Mouse (Mus musculus) thymus, postnatal 0 days (tissue): ENCODE data around the gene Cd151. TPM values are rescaled to one million over a fixed set of nuclear protein-coding genes. Genes with fewer than 3 reads are reported as not detected.

Experiments used
- DNase-seq: peaks from one replicate; pipeline ENCODE4 v3.0.0-alpha.2; 2015; ENCODE audit warnings: low spot score
- polyA plus RNA-seq: library from polyadenylated mRNA; unstranded; fragments of >200 nt; fragmentation: Nextera tagmentation; extraction: Ambion mirVana; gene quantifications from 2 replicates; pipeline ENCODE4 v1.2.1, GENCODE M21; 2015

Cd151 gene
- polyA plus RNA-seq, 1 experiment from 2014 or later: 11.7 TPM

DNA sequence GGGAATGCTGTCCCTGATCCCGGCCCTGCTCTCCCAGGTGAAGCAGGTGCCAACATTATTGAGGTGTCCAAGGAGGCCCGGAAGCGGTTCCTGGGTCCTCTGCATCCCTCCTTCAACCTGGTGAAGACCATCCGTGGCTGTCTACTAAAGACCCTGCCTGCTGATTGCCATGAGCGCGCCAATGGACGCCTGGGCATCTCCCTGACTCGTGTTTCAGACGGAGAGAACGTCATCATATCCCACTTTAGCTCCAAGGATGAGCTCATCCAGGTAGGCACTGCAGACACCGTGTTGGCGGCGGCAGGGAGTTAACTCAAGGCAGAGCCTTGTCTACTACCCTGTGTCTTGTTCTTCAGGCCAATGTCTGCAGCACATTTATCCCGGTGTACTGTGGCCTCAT lies 10.0 kb upstream of the Cd151 start:
- no peak for DNase-seq

DNA sequence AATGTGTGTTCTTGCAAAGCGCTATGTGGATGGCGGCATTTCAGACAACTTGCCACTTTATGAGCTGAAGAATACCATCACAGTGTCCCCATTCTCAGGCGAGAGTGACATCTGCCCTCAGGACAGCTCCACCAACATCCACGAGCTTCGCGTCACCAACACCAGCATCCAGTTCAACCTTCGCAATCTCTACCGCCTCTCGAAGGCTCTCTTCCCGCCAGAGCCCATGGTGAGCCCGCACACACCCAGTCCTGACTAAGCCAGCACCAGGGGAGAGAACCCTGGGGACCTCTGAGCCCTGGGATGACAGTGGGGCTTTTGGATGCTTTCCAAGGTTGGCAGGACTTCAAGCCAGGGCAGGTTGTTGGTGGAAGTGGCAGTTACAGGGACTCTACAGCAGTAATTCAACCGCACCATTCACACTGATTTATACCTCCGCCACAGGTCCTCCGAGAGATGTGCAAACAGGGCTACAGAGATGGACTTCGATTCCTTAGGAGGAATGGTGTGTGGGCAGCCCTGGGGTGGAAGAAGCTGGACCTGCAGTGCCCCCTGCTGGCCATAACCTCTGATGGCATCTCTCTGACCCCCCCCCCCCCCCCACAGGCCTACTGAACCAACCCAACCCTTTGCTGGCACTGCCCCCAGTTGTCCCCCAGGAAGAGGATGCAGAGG lies 9.1 kb upstream of the Cd151 start:
- DNase-seq: peak; percentile 40

DNA sequence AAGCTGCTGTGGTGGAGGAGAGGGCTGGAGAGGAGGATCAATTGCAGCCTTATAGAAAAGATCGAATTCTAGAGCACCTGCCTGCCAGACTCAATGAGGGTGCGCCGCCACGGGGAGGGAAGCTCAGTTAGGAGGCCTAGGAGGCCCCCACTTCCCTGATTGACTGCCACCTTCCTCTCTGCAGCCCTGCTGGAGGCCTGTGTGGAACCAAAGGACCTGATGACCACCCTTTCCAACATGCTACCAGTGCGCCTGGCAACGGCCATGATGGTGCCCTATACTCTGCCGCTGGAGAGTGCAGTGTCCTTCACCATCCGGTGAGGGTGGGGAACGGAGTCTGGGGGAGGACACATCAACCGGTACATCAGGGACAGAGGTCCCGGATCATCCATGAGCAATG lies 8.5 kb upstream of the Cd151 start:
- DNase-seq: no peak

DNA sequence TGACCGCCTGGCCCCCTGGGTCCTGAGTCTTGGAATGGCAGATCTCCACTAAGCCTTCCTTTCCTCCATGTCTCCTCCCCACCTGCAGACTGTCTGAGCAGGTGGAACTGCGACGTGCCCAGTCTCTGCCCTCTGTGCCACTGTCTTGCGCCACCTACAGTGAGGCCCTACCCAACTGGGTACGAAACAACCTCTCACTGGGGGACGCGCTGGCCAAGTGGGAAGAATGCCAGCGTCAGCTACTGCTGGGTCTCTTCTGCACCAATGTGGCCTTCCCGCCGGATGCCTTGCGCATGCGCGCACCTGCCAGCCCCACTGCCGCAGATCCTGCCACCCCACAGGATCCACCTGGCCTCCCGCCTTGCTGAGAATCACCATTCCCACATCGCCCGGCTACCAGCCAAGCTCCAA lies 7.9 kb upstream of the Cd151 start:
- no peak for DNase-seq

DNA sequence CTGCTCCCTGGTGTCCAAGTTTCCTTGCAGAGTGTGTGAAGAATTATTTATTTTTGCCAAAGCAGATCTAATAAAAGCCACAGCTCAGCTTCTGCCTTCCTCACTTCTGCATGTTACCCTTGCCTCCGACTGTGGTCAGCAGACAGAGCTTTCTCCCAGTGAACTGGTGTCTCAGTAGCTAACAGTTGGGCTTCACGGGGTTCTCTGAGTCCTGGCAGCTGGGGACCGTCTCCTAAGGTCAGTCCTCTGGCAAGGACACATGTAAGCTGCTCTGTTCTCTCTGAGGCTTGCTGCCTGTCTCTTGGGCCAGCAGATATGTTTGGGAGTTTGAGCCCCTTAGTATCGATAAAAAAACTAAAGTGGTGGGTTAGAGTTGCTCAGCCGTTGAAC lies 7.2 kb upstream of the Cd151 start:
- DNase-seq: no peak

DNA sequence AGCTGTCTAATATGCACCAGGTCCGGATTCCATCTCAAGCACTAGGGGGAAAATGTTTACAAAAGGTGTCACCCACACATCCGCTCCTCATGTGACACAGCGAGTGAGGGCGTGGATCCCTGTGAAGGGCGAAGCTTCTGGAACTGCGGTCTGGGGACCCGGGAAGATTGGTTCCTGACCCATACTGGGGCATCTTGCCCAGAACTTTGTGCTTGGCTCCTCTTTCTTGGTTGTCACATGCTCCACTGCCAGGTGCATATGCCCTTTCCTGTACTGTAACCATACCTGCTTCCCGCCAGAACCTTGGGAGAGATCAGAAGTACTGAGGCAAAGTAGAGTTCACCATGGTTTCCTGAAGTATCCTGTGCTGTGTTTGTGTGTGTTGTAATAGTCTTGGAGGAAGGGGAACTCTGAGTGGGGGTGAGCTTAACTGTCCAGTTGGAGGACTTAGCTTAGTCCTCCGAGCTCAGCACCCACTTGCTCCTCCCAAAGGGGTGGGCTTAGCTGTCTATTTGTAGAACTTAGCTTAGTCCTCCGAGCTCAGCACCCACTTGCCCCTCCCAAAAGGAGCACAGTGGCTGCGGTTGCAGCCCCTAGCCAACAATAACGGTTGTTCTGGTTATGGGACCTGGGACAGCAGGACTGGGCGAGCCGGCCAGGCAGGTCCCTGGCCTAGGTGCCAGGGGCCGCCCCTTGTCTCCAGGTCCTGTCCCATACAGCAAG lies 6.6 kb upstream of the Cd151 start, which contains the start of gene Cracr2b:
Gene Cracr2b (plus strand): TSS at position 704 of the 723 bp plus-strand sequence.
- no peak for DNase-seq

DNA sequence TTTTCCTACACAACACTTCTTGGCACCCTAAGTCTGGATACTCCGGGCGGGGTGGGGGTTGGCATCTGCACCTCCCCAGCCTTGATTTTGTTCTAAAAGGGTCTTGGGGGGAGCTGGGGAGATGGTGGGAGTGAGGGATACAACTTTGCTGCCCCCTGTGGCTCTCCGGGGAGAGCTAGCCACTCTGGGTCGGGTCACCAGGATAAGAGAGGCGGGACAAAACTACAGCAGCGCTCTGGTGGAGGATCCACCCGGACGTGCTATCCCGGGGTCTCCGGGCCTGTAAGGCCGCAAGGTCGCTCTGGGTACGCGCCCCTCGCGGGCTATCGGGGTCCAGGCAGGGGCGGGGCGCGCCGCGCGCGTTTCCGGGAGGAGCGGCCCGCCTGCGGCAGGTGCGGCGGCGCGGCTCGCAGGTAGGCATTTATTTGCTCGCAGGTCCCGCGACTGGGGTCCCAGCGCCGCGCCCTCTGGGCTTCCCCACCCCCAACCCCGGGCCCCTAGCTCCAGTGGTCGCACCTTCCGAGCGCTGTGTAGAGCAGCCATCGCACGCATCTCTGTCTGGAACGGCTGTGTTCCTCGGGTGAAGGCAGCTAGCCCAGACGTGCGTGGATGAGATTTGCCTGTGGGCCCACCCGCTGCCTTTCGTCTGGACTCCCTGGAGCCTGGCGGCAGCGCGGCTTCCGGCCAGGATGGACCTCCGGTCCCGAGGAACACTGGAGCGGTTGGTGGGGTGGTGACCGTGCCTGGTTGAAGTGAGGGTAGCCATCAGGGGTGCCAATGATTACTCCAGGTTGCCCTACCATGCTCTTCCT lies 5.5 kb upstream of the Cd151 start:
- peak; percentile 18 for DNase-seq

DNA sequence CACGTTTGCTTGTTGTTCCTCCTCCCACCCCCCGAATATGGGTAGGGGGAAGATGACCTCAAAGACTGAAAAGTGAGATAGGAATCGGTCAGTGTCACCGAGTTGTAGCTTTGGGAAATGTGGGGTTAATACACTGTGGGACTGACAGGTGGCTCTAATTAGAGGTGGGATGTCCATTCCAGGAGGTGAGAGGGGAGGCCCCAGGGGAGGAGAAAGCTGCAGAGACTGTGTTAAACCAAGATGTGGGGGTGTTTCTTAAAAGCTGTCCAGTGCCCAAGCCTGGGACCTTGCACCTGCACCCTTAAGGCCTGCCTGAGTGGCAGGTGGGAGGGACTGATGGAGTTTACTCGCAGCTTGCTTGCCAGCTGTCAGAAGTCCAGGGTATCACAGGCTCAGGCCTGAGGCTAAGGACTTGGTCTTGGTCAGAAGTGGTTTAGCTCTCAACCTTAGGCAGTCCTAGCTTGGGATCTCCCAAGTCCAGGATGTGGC lies 4.8 kb upstream of the Cd151 start:
- no peak for DNase-seq

DNA sequence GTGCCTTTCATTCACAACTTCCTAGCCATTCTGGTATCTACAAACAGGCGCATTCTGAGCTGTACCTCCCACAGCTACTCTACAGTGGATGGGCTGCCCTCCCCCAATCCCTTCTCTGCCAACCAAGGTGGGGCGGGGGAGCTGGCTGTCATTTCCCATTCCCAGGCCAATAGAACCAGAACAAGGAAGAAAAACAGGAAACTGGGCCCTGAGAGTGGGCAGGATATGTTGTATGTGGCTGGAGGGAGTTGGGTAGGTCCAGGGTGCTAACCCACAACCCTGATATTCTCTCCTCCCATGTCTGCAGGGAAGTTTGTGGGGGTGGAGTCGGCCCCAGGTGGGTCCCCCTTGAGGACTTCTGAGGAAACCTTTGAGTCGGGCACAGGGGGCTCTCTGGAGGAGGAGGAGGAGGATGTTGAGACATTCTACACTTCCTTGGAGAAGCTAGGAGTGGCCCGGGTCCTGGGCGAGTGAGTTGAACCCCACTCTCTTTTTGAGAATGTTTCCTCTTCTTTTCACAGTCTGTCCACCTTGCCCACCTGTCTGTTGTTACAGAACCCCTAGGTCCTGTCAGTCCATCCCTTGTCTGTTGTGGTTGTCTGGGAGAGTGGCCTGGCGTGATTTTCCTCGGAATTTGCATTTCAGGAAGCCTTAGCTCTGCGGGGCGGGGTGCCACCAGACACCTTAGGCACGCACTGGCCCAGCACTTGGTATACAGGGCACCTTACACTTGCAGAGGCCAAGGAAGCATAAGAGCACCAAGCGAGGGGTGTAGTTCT lies 3.2 kb upstream of the Cd151 start:
- DNase-seq: no peak

DNA sequence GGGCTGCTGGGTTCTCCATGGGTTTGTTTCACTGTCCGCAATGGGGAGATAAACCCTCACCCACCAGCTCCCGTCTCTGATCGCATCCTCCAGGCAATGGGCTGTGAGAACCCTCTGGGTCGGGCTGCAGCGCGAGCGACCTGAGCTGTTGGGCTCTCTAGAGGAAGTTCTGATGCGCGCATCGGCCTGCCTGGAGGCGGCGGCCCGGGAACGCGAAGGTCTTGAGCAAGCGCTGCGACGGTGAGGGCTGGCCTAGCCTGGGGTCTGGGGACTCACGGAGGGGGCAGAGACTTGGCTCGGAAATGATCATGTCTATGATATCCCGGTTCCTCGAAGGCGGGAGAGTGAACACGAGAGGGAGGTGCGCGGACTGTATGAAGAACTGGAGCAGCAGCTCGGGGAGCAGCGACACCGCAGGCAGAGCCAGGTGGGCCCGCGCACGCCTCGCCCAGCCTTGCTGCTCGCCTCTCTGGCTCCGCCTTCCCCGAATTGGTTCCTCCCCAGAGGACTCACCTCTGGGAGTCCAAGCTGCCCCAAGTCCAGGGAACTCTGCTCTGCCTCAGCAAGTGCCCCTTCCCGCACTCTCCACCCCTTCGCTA lies 2.5 kb upstream of the Cd151 start:
- DNase-seq: no peak

DNA sequence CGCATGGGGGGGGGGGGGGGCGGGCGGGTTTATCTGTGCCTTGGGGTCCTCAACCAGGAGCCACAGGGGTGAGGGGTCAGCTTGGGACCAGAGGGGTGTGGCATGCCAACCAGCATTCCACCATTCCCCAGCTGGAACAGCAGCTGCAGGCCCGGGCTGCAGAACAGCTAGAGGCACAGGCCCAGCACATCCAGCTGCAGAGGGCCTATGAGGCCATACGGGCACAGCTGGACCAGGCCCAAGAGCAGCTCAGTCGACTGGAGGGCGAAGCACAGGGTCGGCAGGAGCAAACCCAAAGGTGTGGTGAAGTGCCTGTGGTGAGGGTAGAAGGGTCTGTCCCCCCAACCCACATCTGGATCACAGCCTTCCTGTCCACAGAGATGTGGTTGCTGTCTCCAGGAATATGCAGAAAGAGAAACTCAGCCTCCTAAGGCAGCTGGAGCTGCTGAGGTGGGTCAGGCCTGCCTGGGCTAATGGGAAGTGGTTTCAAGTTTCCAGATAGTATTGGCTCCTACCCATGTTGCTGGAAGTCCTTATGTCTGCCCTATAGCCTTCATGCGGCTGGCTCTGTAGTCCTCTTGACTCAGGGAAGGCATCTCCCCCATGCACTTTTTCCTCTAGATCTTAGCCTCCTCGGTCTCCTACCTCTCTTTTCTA lies 1.7 kb upstream of the Cd151 start:
- no peak for DNase-seq

DNA sequence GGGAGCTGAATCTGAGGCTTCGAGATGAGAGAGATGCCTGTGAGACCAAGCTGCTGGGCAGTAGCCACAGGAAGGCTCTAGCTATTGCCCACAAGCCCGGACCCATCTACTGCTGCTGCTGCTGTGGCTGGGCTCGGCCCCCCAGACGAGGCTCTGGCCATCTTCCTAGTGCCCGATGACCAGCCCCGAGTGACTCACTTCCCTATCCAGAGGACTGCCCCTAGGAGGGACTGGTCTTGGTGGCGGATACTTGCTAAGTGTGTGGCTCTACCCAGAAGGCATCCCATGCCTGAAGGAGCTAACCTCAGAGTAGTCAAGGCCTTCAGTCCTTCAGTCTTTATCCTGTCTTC lies 1.2 kb upstream of the Cd151 start:
- no peak for DNase-seq

DNA sequence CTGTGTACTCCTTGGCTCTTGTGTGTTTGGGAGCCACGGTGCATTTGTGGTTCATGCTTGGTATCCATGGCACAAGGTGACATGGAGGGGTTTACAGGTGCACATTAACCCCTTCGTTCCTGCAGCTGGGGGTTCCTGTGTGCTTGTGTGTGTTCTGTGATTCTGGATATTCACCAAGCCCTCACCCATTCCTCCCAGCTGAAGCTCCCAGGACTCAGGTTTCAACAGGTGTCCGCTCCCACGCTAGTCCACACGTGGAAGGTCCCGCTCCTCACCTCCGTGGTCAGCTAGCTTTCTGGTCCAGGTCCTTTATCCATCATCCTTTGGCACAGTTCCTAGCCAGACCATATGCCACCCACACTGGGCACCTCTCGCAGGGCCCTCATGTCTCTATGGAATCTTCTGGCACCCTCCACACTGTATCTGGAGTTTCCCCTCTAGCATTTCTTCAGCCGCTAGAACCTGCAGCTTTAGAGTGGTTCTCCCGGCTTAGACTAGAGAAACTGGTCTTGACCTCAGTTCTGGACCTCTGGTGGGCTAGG lies 514 bp upstream of the Cd151 start:
- DNase-seq: no peak

DNA sequence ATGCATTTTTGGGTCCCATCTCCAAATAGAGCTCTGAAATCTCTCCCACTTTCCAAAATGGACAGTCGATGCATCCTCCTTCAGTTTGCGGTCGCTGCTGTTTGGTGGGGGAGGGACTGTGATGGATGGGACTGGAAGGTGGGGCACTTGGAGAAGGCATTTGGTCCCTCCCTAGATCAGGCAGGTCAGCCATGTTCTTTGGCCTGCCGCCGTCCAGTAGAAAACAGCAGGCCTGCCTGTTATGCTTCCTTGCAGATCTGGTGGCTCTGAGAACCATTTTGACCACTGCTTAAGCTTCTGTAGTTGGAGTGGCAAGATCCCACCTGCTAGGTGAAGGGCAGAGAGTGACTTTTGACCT lies 951 bp downstream of the Cd151 start:
- DNase-seq: no peak

DNA sequence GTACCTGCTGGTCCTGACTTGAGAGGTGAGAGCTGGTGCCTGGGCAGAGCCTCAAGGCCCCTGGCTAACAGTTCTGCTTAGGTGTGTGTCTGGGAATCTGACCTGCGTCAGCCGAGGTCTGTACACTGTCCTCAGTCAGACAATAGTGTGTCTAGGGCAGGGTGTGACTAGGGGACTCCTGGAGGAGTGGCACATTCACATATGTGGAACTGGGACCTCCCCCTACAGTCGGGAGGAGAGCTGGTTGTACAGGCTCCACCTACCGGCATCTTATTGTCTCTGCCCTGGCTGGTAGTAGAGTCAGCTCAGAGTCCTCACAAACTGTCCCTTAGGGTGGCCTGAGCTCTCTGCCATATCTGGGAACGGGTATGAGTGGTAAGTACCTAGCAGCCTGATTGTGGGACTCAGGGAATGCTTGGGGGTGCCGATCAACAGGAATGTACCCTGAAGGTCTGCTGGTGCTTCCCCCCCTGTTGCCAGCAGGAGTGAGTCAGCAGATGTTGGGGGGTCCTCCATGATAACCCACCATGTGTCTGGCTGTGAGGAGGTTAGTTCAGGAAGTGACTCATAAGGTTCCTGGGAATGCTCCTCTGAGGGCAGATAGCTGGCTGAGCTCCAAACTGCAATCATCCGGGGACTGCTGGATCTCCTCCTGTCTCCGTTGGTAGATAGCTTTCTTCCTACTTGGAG lies 1.5 kb downstream of the Cd151 start:
- peak; percentile 68 for DNase-seq

DNA sequence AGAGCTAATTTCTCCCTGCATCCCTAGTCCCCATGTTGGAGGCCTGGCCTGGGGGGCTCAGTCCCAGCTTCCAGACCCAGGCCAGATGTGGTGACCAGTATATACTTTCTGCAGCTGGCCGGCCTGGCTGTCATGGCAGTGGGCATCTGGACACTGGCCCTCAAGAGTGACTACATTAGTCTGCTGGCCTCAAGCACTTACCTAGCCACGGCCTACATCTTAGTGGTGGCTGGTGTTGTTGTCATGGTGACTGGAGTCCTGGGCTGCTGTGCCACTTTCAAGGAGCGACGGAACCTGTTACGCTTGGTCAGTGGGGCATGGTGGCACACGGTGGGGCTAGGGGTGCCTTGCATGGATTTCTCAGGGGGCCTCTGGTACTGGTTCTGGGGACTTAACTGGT lies 2.2 kb downstream of the Cd151 start:
- DNase-seq: no peak

DNA sequence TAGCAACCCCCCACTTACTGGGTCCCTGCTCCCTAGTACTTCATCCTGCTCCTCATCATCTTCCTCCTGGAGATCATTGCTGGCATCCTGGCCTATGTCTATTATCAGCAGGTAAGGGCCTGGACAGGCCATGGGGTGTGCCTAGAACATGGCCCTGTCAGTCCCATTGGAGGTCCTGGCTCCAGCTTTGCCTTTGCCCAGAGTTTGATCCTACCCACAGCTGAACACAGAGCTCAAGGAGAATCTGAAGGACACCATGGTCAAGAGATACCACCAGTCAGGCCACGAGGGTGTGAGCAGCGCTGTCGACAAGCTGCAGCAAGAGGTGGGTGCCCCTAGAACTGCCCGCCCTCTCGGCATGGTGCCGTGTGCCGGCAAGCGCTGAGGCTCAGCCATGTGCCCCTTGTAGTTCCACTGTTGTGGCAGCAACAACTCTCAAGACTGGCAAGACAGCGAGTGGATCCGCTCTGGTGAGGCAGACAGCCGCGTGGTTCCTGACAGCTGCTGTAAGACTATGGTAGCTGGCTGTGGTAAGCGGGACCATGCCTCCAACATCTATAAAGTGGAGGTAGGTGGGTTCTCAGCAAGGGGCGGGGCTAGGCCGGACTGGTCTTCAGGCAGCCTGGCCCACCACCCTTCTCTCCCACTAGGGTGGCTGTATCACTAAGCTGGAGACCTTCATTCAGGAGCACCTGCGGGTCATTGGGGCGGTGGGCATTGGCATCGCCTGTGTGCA lies 2.9 kb downstream of the Cd151 start:
- DNase-seq: no peak

DNA sequence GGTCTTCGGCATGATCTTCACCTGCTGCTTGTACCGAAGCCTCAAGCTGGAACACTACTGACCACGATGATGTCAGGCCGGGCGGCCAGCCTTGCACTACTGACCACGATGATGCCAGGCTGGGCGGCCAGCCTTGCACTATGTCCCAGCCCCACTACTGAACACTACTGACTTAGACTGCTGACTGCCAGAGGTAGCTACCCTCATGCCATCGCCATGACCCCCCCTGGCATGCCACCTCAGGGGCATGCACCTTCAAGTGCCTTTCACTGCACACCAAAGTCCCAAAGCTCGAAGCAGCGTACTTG lies 3.4 kb downstream of the Cd151 start:
- DNase-seq: no peak

DNA sequence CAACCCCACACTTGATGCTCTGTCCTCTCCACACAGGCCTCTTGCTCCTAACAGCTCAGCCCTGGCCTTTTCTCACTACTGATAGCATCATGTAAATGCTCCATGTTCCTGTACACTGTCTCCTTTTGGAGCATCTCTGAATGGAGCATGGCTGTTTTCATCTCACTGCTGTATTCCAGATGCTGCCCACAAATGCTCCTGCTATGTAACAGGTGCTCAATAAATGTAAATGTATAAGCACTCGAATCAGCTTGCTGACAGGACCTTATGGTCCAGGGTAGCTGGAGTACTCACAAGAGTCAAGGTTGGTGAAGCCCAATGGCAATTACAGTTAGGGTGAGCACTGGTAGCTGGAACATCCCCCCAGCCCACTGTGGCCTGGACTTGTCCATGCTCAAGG lies 4.0 kb downstream of the Cd151 start:
- DNase-seq: no peak
